18 mouse cellular contexts compared by ENCODE assay signal in the genomic region with DNA sequence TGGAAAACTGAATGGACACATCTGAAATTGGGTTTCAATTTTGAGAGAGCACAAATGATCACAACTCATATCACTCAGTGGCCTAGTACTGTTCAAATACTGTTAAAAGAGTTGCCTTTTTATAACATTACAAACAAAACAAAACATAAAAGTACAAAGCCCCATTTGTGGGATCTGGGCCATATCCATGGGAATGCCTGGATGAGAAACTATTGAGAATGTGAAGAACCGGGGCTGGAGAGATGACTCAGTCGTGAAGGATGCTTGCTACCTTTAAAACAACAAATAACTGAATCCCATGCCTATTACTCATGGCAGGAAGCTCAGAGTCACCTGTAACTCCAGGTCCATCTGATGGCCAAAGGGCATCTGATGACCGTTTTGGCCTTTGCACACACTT.
"Had no signal": no experiment of that assay in that cellular context is flagged by ENCODE, and none has a peak within 500 bp of the region (broad histone marks: within the 10 kb centered on the region; RNA-seq: fewer than 3 reads in every experiment).

No protein-coding gene starts in this region.

- H3K4me3 ChIP-seq: limb, embryonic 10.5 days; limb, embryonic 13.5 days; liver, embryonic 13.5 days; midbrain, embryonic 13.5 days; myocyte; neural tube, embryonic 13.5 days had no signal

- H3K4me2 ChIP-seq: limb, embryonic 13.5 days; liver, embryonic 13.5 days; lung, embryonic 14.5 days; midbrain, embryonic 13.5 days; neural tube, embryonic 13.5 days had no signal

- H3K4me1 ChIP-seq: limb, embryonic 10.5 days; limb, embryonic 13.5 days; liver, embryonic 13.5 days; midbrain, embryonic 13.5 days; neural tube, embryonic 13.5 days had no signal

- H3K9ac ChIP-seq: limb, embryonic 13.5 days; liver, embryonic 13.5 days; lung, embryonic 14.5 days; midbrain, embryonic 13.5 days; neural tube, embryonic 13.5 days had no signal

- H3K27ac ChIP-seq: kidney, postnatal 0 days; limb, embryonic 10.5 days; limb, embryonic 13.5 days; liver, embryonic 13.5 days; macrophage; midbrain, embryonic 13.5 days; neural tube, embryonic 13.5 days had no signal

- H3K36me3 ChIP-seq: liver, embryonic 13.5 days; midbrain, embryonic 13.5 days had no signal

- H3K27me3 ChIP-seq: limb, embryonic 13.5 days; liver, embryonic 13.5 days; midbrain, embryonic 13.5 days; neural tube, embryonic 13.5 days had no signal

- DNase-seq: kidney, adult 2 months; kidney, postnatal 25 days; layer of hippocampus, postnatal 36 days; liver; liver, embryonic 13.5 days; lung, embryonic 14.5 days; retina, postnatal 1 day; thymus, adult 2 months; thymus, postnatal 25 days had no signal

- ATAC-seq: lung, postnatal 0 days; midbrain, embryonic 13.5 days; midbrain, embryonic 16.5 days had no signal

- H3K9me3 ChIP-seq: limb, embryonic 10.5 days; limb, embryonic 13.5 days; liver, embryonic 13.5 days; midbrain, embryonic 13.5 days had no signal
